Mouse (Mus musculus) neutrophil, adult 83 days (primary cell): ENCODE measurements around the gene Gga1. TPM values are rescaled to one million over a fixed set of nuclear protein-coding genes. Genes with fewer than 3 reads are reported as not detected.

Experiments
- total RNA-seq, 2 experiments: library from RNA; stranded (reverse); gene quantifications; one replicate each; pipeline ENCODE4 v1.2.4; 2023

The Gga1 gene
- 10 to 100 TPM; 69.9 to 79.0 TPM for total RNA-seq

DNA sequence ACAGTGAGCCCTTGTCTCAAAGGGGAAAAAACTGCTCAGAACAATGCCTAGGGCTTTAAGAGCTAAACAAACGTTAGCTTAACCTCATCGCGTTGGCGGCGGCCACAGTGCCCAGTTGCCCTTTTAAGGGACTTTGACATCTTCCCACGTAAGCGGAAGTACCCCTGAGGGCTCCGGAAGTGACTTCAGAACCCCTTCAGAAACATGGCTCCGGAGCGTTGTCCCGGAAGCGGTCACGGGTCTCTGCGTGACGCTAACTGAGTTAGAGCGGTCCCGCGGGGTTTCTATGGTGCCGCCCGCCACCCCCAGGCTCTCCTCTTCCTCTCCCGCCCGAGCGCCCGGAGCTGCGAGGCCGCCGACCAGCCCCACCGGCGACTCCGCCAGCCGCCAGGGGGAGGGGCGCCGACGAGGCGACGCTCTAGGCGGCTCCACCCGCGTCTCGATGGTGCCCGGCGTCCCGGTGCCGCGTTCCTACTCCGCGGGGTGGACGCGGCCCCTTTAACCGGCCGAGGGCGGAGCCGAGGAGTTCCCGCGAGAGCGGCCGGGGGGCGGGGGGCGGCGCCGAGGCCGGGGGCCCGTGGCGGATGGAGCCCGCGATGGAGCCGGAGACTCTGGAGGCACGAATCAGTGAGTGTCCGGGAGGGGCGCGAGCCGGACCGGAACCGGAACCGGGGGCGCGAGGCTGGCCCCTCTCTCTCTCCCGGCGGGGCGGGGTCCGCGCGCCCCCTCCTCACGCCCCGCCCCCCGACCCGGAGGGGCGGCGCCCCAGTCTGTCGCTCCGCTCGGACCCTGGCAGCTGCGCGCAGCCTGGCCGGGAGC, at the start of gene Gga1:
Gene Gga1 (plus strand): TSS at position 200 of the 819 bp plus-strand sequence.

GRCm38 (mm10) chr15:78842371-78843163, 34.4 kb upstream of the Gga1 start, which contains the start of gene Cdc42ep1:
Gene Cdc42ep1 (plus strand): TSS chr15:78842624.

DNA sequence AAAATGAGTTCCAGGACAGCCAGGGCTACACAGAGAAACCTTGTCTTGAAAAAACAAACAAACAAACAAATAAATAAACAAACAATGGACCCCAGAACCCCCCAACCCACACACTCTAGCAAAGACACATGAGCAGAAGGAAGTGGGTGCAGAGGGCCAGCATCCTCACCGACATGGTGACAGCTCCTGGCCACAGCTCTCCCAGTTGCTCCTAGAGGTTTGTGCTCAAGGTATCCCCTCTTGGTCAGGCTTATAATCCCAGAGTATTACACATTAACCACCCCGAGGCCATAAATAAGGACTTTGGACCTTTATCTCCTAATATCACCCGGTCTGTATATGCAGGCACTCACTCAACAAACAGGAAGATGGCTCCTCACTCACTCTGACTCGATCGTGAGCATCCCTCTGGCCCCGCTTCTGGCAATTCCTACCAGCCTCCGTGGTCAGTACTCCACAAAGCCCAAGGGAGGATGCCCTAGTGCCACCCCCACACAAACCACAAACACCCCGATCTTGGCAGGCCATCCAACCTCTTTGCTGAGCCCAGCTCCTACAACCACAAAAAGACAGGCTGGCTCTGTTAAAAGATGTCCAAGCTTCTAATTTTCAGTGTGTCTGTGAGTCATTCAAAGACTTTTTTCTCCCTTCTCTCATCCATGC, 21.6 kb upstream of the Gga1 start, which contains the start of gene Lgals2:
Gene Lgals2 (minus strand): TSS at position 227 of the 663 bp plus-strand sequence.

DNA sequence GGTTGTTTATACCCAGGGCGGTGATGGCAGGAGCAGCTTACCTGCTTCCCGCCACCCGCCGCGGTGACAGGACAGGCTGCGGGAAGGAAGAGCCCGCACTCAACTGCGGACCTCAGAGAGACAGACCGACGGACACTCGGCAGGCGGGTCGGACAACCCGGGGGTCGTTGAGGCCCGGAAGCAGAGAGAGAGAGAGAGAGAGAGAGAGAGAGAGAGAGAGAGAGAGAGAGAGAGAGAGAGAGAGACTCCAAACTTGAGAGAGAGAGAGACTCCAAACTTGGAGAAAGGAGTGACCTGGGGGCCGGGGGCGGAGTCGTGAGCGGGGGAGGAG, 22.4 kb downstream of the Gga1 start, which contains the start of gene Gm49510:
Gene Gm49510 (plus strand): TSS at position 259 of the 331 bp plus-strand sequence.

DNA sequence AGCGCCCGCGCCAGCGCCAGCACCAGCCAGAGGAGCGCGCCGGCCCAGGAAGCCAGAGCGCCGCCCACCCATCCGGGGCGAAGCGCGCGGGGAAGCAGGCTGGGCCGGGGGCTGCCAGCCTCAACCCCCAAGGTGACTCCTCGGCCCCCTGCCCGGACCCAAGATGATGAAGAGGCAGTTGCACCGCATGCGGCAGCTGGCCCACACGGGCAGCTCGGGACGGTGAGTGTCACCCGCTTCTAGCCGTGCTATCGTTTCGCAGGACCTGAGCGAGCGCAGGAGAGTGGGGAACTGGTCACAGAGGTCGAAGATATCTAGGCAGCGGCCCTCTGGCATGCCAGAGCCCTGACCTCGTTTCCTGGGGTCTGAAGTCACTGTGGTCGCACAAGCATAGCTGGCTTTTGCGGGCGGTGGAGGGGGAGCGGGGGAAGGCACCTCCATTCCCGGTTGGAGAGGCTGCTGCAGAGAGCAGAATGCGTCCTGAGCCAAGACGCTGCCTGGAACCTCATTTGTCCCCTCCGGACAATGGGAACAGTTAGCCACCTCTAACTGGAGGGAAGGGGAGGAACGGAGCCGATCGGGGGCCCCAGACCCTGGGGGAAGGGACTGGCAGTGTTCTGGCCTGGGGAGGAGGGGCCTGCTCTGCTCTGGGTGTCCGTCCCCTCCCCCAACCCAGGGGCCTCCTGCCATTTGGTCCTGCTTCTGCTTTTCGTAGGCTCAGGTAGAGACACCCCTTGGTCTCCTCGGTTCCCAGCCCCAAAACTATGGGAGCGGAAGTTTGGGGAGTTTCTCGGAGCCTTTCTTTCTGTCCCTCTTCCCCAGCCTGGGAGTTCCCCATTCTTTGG, 23.0 kb downstream of the Gga1 start, which contains the start of gene Sh3bp1:
Gene Sh3bp1 (plus strand): TSS at position 29 of the 845 bp plus-strand sequence.

GRCm38 (mm10) chr15:78913632-78914090, 36.7 kb downstream of the Gga1 start, which contains the start of gene Pdxp:
Gene Pdxp (plus strand): TSS chr15:78913919.

DNA sequence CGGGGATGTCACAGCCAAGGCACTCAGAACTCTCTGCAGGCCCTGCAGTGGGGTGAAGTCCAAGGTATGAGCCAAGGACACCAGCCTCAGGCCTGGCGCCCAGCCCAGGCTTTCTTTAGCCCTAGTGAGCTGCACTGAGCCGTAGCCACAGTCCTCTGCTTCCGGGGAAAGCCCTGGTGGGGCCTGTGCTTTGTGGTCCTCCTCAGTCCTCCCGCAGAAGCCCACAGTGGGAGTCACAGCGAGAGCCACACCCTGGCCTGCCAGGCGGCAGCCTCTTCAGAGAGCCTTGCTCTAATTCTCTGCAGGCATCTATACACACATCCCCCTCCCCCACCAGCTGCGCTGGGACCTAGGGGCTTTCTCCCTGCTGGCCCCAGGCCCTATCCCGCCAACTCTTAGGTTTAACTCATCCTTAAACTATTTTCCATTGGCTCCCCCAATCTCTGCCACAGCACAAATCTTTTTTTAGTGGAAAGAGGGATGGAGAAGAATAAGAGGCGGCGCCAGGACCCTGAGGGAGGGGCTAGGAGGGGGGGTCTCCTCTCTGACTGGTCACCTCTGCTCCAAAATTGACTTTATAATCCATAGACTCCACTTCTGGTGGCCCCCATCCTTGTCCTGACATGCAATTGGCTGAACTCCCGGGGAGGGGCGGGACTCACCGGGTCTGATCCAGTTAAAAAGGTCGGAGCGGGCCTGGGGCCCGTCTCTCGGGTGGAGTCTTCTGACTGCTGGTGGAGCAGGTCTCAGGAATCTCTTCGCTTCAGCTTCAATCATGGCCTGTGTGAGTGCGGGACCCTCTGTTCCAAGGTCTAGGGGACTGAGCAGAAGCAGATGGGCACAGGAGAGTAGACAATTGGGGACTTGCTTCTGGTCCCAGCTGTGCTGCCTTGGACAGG, 49.3 kb downstream of the Gga1 start, which contains the start of gene Lgals1:
Gene Lgals1 (plus strand): TSS at position 705 of the 899 bp plus-strand sequence.

DNA sequence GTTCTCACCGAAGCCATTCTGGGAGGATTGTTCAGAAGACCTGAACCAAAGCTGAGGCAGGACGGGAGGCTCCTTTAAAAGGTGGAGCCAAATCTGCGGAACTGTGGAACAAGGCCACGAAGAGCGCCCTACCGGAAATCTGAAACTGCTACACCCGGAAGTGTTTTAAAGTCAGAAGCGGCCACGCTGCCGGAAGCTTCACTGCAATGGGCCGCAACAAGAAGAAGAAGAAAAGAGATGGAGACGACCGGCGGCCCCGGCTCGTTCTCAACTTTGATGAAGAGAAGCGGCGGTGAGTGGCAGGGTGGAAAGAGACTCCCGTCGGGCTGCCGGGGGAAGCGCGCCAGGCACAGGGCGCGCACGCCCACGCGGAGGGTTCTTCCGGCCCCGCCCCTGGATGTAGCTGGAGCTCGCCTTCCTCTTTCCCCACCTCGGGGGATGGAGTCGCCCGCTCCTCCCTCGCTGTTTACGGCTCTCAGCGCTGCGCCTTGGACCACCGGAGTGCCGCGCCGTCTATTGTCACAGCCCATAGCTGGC, 57.9 kb downstream of the Gga1 start, which contains the start of gene Nol12:
Gene Nol12 (plus strand): TSS at position 150 of the 537 bp plus-strand sequence.

Other genes starting within 250 kb of the Gga1 start
- gene Elfn2, start 158.4 kb upstream of the Gga1 start, total RNA-seq: under 1 TPM; 0.11 to 0.33 TPM
- 10 to 100 TPM; 13.3 to 16.6 TPM for gene Mfng, start 103.7 kb upstream of the Gga1 start, total RNA-seq
- 10 to 100 TPM; 32.7 to 36.8 TPM for gene Card10, start 74.1 kb upstream of the Gga1 start, total RNA-seq
- under 1 TPM; 0.22 to 0.42 TPM for gene Cdc42ep1, start 34.6 kb upstream of the Gga1 start, total RNA-seq
- gene Lgals2, start 21.7 kb upstream of the Gga1 start, total RNA-seq: not detected
- 1 to 10 TPM in 1 of 2 experiments, not detected in 1; 1.1 TPM for gene Gm49510, start 22.5 kb downstream of the Gga1 start, total RNA-seq
- gene Sh3bp1, start 22.6 kb downstream of the Gga1 start, total RNA-seq: 10 to 100 TPM; 78.4 to 90.7 TPM
- 1 to 10 TPM; 2.2 to 3.2 TPM for gene Pdxp, start 36.7 kb downstream of the Gga1 start, total RNA-seq
- 100 to 1,000 TPM; 207 to 230 TPM for gene Lgals1, start 49.5 kb downstream of the Gga1 start, total RNA-seq
- 10 to 100 TPM; 20.0 to 20.1 TPM for gene Nol12, start 57.7 kb downstream of the Gga1 start, total RNA-seq
- gene Triobp, start 70.5 kb downstream of the Gga1 start, total RNA-seq: 100 to 1,000 TPM; 154 to 157 TPM
- 10 to 100 TPM; 30.8 to 40.6 TPM for gene H1f0, start 151.3 kb downstream of the Gga1 start, total RNA-seq
- gene Galr3, start 164.7 kb downstream of the Gga1 start, total RNA-seq: not detected
- 10 to 100 TPM; 16.0 to 20.0 TPM for gene Ankrd54, start 185.7 kb downstream of the Gga1 start, total RNA-seq
- 10 to 100 TPM; 73.8 to 78.1 TPM for gene Eif3l, start 198.0 kb downstream of the Gga1 start, total RNA-seq
- gene Micall1, start 231.7 kb downstream of the Gga1 start, total RNA-seq: 10 to 100 TPM; 10.2 to 13.6 TPM